In the genomic region with DNA sequence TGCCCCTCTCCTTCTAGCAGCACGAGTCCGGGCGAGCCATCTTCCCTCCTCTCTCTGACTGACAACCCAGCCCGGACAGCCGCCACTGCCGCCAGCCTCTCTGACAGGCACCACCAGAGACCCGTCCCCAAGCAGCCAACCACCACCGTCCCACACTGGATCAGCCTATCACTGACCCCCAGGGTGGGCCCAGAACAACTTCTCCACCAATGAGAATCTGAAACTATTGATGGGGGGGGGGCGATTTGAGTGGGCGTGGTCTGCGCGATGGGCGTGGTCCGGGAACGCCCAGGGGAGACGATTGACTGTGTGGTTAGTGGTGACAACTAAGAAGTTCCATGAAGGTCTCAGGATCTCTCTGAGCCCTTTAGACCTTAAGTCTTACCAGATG, we compare ENCODE assay signal across 8 mouse cellular contexts. TPM values are rescaled to one million over a fixed set of nuclear protein-coding genes. Genes with fewer than 3 reads are reported as not detected.
A peak's percentile ranks its signal among the peaks of the same experiment; 100 is the strongest.
DNase-seq lines count a peak whose midpoint lies in the region; ATAC-seq and TF ChIP-seq lines count a peak whose summit lies in the region.

Gene Fam126a (minus strand): TSS at position 112 of the 391 bp plus-strand sequence.

- H3K9ac ChIP-seq in forebrain, embryonic 16.5 days (replicated peaks; ENCODE audit: low read depth, low read length), result peak within 1 kb of the TSS; percentile 77
- H3K9ac ChIP-seq in lung, embryonic 16.5 days (ENCODE audit: low read length), result peak within 1 kb of the TSS; percentile 80

- H3K4me3 ChIP-seq in G1E (ENCODE audit: low read depth, low read length), result peak within 1 kb of the TSS; percentile 81
- H3K4me3 ChIP-seq in forebrain, embryonic 16.5 days (replicated peaks; ENCODE audit: low read length), result peak within 1 kb of the TSS; percentile 61
- peak within 1 kb of the TSS; percentile 71 for H3K4me3 ChIP-seq in lung, embryonic 16.5 days (ENCODE audit: low read length)

- under 1% methylated on average over 16 of the region's 16 CpGs for WGBS in forebrain, embryonic 16.5 days
- WGBS in lung, embryonic 16.5 days, result 0% methylated on average over 14 of the region's 16 CpGs

- H3K9me3 ChIP-seq in G1E (replicated peaks), result no peaks in the 10 kb centered on the region
- H3K9me3 ChIP-seq in forebrain, embryonic 16.5 days (ENCODE audit: control insufficient read depth, low read length), result no peaks in the 10 kb centered on the region
- no peaks in the 10 kb centered on the region for H3K9me3 ChIP-seq in lung, embryonic 16.5 days (ENCODE audit: control insufficient read depth, low read length)

- H3K36me3 ChIP-seq in G1E (replicated peaks), result peaks cover 18% of the 10 kb centered on the region
- H3K36me3 ChIP-seq in forebrain, embryonic 16.5 days (ENCODE audit: control insufficient read depth, insufficient read depth), result no peaks in the 10 kb centered on the region
- no peaks in the 10 kb centered on the region for H3K36me3 ChIP-seq in lung, embryonic 16.5 days (ENCODE audit: control insufficient read depth, insufficient read depth, low read length)

- H3K4me1 ChIP-seq in G1E (ENCODE audit: insufficient read depth, low read depth, low read length), result peaks cover 19% of the 10 kb centered on the region
- peaks cover 8% of the 10 kb centered on the region for H3K4me1 ChIP-seq in forebrain, embryonic 16.5 days (replicated peaks; ENCODE audit: control insufficient read depth, insufficient read depth, low read length)
- peaks cover 4% of the 10 kb centered on the region for H3K4me1 ChIP-seq in lung, embryonic 16.5 days (replicated peaks; ENCODE audit: control insufficient read depth, insufficient read depth, low read length)

- ATAC-seq in G1E (ENCODE audit: extremely low read depth, insufficient number of reproducible peaks, low FRiP score, poor library complexity, severe bottlenecking), result peak; percentile 100
- ATAC-seq in forebrain, embryonic 16.5 days, result peak; percentile 100
- ATAC-seq in lung, embryonic 16.5 days (ENCODE audit: low read depth), result peak; percentile 100

- H3K27me3 ChIP-seq in G1E (ENCODE audit: insufficient read depth, low read length), result no peaks in the 10 kb centered on the region
- H3K27me3 ChIP-seq in forebrain, embryonic 16.5 days (replicated peaks; ENCODE audit: control insufficient read depth, insufficient read depth, low read length), result no peaks in the 10 kb centered on the region
- H3K27me3 ChIP-seq in lung, embryonic 16.5 days (ENCODE audit: control insufficient read depth, insufficient read depth, low read depth, low read length), result no peaks in the 10 kb centered on the region

- peak; percentile 99 for DNase-seq in G1E (ENCODE audit: low spot score)
- DNase-seq in cerebellum, adult 18-20 months, result peak; percentile 62 to 71
- DNase-seq in heart, postnatal 4 days, result peak; percentile 95
- DNase-seq in layer of hippocampus, adult 9-10 months (ENCODE audit: low spot score), result peak; percentile 83
- DNase-seq in ovary, postnatal 10 days (ENCODE audit: low spot score), result peak; percentile 87
- DNase-seq in thymus, postnatal 10 days (ENCODE audit: low spot score in 2 of 2), result peak; percentile 89 to 94

- H3K27ac ChIP-seq in forebrain, embryonic 16.5 days (ENCODE audit: low read length), result peak within 1 kb of the TSS; percentile 82
- H3K27ac ChIP-seq in lung, embryonic 16.5 days (ENCODE audit: low read length), result peak within 1 kb of the TSS; percentile 77

- TF ChIP-seq CTCF in G1E (IDR thresholded peaks at IDR 0.05; ENCODE audit: low read depth, low read length), result no peak

- H3K4me2 ChIP-seq in forebrain, embryonic 16.5 days (ENCODE audit: low read length), result peak within 1 kb of the TSS; percentile 71
- peak within 1 kb of the TSS; percentile 86 for H3K4me2 ChIP-seq in lung, embryonic 16.5 days (ENCODE audit: low read depth, low read length)

RNA-seq across cellular contexts. Expression of gene Fam126a, which starts in this region (rescaled TPM):
- total RNA-seq in G1E (2014; fragmentation: Nextera tagmentation) (47.0 and 58.9 TPM in 2 replicates), G1E (2017) (31.4 and 36.9 TPM in 2 replicates)
- polyA plus RNA-seq in G1E (2012), result 2.8 and 4.4 TPM in 2 replicates
- 49.9 and 60.2 TPM in 2 replicates for polyA plus RNA-seq in forebrain, embryonic 16.5 days (2015; fragmentation: Nextera tagmentation; extraction: Ambion mirVana)
- total RNA-seq in heart, postnatal 4 days (2021), result 10 to 100 TPM; 62.4 to 65.1 TPM
- 16.1 and 17.1 TPM in 2 replicates for polyA plus RNA-seq in lung, embryonic 16.5 days (2015; fragmentation: Nextera tagmentation; extraction: Ambion mirVana)

Comparison
In these comparisons a context has a peak if more than half of its experiments do, and no peak if none do; other contexts are left out.
1. Peak in every context shown above with its lines: DNase-seq, ATAC-seq, H3K4me3 ChIP-seq and H3K27ac ChIP-seq.